Mouse (Mus musculus): ENCODE measurements around the gene Rpl27. TPM values are rescaled to one million over a fixed set of nuclear protein-coding genes. Genes with fewer than 3 reads are reported as not detected.
"Not testable (repeated sequence)": the region's sequence is repeated elsewhere in the genome, so short reads cannot be mapped to it uniquely, and the experiment has no call there.

Gene Rpl27
- polyA plus RNA-seq, 1 experiment: 702 TPM

DNA sequence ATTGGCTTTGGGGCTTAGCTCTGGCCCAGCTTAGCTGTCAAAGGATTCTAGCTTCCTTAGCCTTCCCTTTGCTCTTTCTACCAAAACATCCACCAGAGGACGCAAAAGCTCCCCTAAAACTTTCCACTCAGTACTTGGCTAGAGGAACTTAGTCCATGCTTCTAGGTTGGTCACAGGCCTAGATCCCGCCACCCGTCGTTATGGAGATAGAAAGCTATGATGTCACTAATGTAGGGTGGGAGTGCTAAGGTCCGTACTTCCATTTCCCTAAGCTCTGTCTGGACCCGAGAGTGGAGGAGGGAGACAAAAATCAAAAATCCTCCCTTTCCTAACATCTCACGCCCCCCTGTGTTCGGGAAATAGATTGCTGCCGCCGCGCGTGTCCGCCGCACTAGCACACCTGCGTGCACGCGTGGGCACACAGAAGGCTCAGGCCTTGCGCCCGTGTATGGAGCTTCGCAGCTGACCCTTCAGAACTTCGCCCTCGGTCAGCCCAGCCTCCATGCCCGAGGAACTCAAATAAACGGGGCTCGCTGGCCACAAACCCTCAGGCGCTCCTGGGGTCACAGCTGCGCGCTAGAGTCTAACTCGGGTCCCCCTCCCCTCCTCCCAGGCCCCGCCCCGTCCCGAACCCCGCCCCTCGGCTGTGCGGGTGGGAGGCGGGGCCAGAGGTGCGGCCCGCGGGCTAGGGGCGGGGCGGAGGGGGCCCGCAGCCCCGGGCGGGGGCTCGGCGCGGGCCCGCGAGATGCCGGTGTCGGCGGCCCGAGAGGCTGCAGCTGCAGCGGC lies 25.6 kb downstream of the Rpl27 start:
- no peak overlapping the region for H3K27ac ChIP-seq (ENCODE audit: insufficient read depth, low read length)
- TF ChIP-seq CTCF (IDR thresholded peaks at IDR 0.05; ENCODE audit: borderline replicate concordance, insufficient read depth, low read length): 0 out of 2 replicates have a peak, but pooled peaks have one; percentile 14
- 0 out of 2 replicates have a peak, but pooled peaks have one; percentile 18 for TF ChIP-seq POLR2A (IDR thresholded peaks at IDR 0.05; ENCODE audit: low read depth, low read length)
- peak overlapping the region; percentile 71 for H3K4me3 ChIP-seq (ENCODE audit: insufficient read depth, low read length)
- 0 out of 2 replicates have a peak, but pooled peaks cover 5% of the 10 kb centered on the region for H3K4me1 ChIP-seq (ENCODE audit: control insufficient read depth, insufficient read depth, low read length)

DNA sequence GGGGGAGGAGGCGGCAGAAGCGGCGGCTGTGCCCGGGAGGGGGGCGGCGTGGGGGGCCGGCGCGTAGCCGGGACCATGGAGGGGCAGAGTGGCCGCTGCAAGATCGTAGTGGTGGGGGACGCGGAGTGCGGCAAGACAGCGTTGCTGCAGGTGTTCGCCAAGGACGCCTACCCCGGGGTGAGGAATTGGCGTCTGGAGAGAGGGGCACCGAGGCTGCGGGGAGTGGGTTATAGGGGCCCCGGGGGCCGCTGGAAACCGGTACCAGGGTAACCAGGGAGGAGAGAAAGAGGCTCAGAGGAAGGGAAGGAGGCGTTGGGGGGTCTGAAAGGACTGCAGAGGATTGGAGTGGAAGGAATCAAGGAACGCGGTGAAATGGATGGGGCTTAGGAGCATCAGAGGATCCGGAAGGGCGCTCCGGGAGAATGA lies 26.2 kb downstream of the Rpl27 start:
- Histone ChIP-seq H3K27ac (ENCODE audit: insufficient read depth, low read length) (no peak overlapping the region), H3K4me3 (ENCODE audit: insufficient read depth, low read length) (peak overlapping the region; percentile 71), H3K4me1 (ENCODE audit: control insufficient read depth, insufficient read depth, low read length) (0 out of 2 replicates have a peak, but pooled peaks cover 5% of the 10 kb centered on the region)
- peak; percentile 5; the same call in 1 of the 2 replicates for TF ChIP-seq POLR2A (IDR thresholded peaks at IDR 0.05; ENCODE audit: low read depth, low read length)
- no peak for TF ChIP-seq CTCF (IDR thresholded peaks at IDR 0.05; ENCODE audit: borderline replicate concordance, insufficient read depth, low read length)

DNA sequence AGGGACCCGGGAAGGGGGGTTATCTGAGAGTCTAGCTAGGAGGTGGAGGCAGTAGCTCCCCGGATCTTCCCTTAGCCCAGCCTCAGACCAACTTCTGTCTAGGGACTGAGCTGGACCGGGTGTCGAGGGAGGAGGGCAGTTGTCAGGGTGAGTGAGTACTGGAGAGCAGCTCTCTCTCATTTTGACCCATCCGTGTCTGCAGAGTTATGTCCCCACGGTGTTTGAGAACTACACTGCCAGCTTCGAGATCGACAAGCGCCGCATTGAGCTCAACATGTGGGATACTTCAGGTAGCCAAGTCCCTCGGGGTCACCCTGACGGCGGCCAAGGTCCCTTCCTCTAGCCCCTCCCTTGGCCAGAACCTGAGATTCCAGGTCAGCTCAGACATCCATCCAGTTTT lies 26.6 kb downstream of the Rpl27 start:
- no peak for TF ChIP-seq CTCF (IDR thresholded peaks at IDR 0.05; ENCODE audit: borderline replicate concordance, insufficient read depth, low read length)
- TF ChIP-seq POLR2A (IDR thresholded peaks at IDR 0.05; ENCODE audit: low read depth, low read length): no peak
- Histone ChIP-seq H3K4me3 (ENCODE audit: insufficient read depth, low read length) (peak overlapping the region; percentile 71), H3K27ac (ENCODE audit: insufficient read depth, low read length) (no peak overlapping the region), H3K4me1 (ENCODE audit: control insufficient read depth, insufficient read depth, low read length) (0 out of 2 replicates have a peak, but pooled peaks cover 5% of the 10 kb centered on the region)

DNA sequence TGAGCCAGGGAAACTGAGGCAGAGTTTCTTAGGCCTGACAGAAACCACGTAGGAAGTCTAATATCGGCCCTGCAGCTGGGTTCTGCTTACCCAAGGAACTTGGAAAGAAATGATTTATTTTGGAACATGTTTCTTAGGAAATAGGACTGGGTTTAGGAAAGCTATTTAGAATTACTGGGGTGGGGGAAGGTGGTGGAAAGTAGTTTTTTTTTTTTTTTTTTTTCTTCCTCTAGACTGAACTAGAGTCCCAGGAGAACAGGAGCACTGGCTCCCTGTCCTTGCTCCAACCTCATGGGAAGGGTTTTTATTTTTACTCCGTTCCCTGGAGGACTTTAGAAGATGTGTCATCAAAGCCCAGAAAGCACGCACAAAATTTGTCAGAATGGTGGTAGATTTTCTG lies 27.1 kb downstream of the Rpl27 start:
- no peak overlapping the region for H3K27ac ChIP-seq (ENCODE audit: insufficient read depth, low read length)
- TF ChIP-seq CTCF (IDR thresholded peaks at IDR 0.05; ENCODE audit: borderline replicate concordance, insufficient read depth, low read length): no peak
- TF ChIP-seq POLR2A (IDR thresholded peaks at IDR 0.05; ENCODE audit: low read depth, low read length): no peak
- H3K4me1 ChIP-seq (ENCODE audit: control insufficient read depth, insufficient read depth, low read length): 0 out of 2 replicates have a peak, but pooled peaks cover 5% of the 10 kb centered on the region
- H3K4me3 ChIP-seq (ENCODE audit: insufficient read depth, low read length): no peak overlapping the region

DNA sequence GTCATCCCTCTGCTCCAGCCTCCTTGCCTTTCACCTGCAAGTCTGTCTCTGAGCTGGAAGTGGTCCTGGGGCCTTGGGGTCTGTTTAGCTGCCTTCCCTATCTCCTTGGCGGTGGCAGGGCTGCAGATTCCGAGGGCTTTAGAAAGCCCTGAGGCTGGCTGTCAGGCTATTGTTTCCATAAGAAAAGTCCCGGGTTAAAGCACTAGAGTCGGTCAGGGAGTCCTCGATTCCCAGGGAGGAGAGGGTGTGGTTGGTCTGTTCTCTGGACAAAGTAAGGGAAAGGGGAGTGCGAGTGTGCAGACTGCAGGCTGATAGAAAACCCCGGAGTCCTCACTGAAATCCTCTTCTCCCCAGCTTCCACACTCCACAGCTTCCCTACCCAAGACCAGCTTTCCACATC lies 28.1 kb downstream of the Rpl27 start:
- H3K4me1 ChIP-seq (ENCODE audit: control insufficient read depth, insufficient read depth, low read length): 0 out of 2 replicates have a peak, but pooled peaks cover 5% of the 10 kb centered on the region
- H3K4me3 ChIP-seq (ENCODE audit: insufficient read depth, low read length): no peak overlapping the region
- TF ChIP-seq CTCF (IDR thresholded peaks at IDR 0.05; ENCODE audit: borderline replicate concordance, insufficient read depth, low read length): no peak
- no peak for TF ChIP-seq POLR2A (IDR thresholded peaks at IDR 0.05; ENCODE audit: low read depth, low read length)
- H3K27ac ChIP-seq (ENCODE audit: insufficient read depth, low read length): no peak overlapping the region

DNA sequence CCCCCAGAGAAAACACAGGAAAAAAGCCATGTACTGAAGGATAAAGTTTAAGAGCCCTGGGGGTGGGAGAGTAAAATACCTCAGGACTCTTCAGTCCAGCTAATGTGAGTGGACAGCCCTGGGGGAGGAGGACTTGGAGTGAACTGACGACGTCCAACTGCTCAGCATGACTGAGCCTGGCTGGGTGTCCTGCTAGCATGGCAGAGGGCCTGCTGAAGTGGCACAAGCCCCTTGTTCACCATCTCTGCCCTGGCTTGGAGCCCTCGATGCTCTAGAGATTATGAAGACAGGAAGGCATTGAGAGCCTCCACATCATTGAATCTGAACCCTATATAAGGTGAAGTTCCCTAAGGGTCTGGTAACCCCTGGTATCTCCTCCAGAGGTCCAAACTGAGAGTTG lies 29.8 kb downstream of the Rpl27 start:
- Histone ChIP-seq H3K4me1 (ENCODE audit: control insufficient read depth, insufficient read depth, low read length) (0 out of 2 replicates have a peak, but pooled peaks cover 5% of the 10 kb centered on the region), H3K4me3 (ENCODE audit: insufficient read depth, low read length) (no peak overlapping the region), H3K27ac (ENCODE audit: insufficient read depth, low read length) (no peak overlapping the region)
- TF ChIP-seq POLR2A (IDR thresholded peaks at IDR 0.05; ENCODE audit: low read depth, low read length) (no peak), CTCF (IDR thresholded peaks at IDR 0.05; ENCODE audit: borderline replicate concordance, insufficient read depth, low read length) (no peak)

DNA sequence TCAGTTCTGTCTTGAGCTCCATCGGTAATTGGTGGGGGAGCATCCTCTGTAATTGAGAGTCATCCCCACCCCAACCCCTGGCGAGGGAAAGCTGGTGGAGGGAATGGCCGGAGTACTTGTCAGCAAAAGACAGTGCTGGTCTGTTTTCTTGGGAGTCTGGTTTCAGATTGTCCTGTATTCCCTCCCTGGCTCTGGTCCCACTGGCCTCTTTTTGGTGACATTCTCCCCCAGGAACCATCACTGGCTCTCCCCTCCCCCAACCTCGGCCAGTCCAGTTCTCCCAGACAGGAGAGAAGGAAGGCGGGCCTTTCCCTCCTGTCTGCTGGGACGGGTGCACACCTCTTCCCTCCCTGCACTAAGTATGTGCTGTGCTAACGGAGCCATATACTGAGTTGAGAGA lies 30.2 kb downstream of the Rpl27 start:
- TF ChIP-seq CTCF (IDR thresholded peaks at IDR 0.05; ENCODE audit: borderline replicate concordance, insufficient read depth, low read length) (no peak), POLR2A (IDR thresholded peaks at IDR 0.05; ENCODE audit: low read depth, low read length) (no peak)
- Histone ChIP-seq H3K27ac (ENCODE audit: insufficient read depth, low read length) (no peak overlapping the region), H3K4me1 (ENCODE audit: control insufficient read depth, insufficient read depth, low read length) (0 out of 2 replicates have a peak, but pooled peaks cover 5% of the 10 kb centered on the region), H3K4me3 (ENCODE audit: insufficient read depth, low read length) (no peak overlapping the region)

DNA sequence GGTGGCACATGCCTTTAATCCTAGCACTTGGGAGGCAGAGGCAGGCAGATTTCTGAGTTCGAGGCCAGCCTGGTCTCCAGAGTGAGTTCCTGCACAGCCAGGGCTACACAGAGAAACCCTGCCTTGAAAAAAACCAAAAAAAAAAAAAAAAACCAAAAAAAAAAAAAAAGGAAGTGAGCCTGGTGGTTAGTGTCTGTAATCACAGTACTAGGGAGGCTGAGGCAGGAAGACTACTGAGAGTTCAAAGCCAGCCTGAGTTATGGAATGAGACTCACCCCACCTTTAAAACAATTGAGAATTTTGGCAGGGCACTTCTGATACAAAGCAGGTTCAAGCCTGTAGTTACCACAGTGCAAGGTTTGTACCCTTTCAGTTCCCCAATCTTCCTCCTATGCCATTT lies 31.6 kb downstream of the Rpl27 start:
- H3K4me1 ChIP-seq (ENCODE audit: control insufficient read depth, insufficient read depth, low read length): not testable (repeated sequence)

DNA sequence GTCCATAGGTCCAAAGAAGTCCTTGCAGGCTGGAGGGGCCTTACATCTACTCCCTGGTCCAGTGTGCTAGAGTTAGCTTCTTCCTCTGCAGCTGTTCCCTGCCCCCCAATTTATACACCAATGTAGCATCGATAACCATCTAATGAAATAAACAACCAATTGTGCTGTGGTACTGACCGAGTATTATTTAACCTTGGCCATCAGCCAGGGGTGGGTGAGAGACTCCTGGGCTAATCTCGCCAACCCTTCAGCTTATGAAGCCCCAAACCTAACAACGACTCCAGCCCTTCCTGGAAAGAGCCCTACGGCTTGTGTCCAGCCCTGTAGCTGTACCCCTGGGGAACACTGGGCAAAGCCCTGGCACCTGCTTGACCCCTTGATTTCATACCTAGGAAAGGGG lies 32.2 kb downstream of the Rpl27 start:
- Histone ChIP-seq H3K4me3 (ENCODE audit: insufficient read depth, low read length) (no peak overlapping the region), H3K27ac (ENCODE audit: insufficient read depth, low read length) (no peak overlapping the region), H3K4me1 (ENCODE audit: control insufficient read depth, insufficient read depth, low read length) (no peaks in the 10 kb centered on the region)
- TF ChIP-seq CTCF (IDR thresholded peaks at IDR 0.05; ENCODE audit: borderline replicate concordance, insufficient read depth, low read length) (no peak), POLR2A (IDR thresholded peaks at IDR 0.05; ENCODE audit: low read depth, low read length) (no peak)

More for the DNA sequence above, 31.6 kb downstream of the Rpl27 start:
- not testable (repeated sequence) for H3K27ac ChIP-seq (ENCODE audit: insufficient read depth, low read length); H3K4me3 ChIP-seq (ENCODE audit: insufficient read depth, low read length)

DNA sequence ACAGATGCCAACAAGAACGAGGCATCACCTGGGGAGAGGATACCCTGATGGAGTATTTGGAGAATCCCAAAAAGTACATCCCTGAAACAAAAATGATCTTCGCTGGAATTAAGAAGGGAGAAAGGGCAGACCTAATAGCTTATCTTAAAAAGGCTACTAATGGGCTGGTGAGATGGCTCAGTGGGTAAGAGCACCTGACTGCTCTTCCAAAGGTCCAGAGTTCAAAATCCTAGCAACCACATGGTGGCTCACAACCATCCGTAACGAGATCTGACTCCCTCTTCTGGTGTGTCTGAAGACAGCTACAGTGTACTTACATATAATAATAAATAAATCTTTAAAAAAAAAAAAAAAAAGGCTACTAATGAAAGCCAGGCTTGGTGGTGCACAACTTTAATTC lies 34.3 kb downstream of the Rpl27 start:
- not testable (repeated sequence) for H3K27ac ChIP-seq (ENCODE audit: insufficient read depth, low read length); H3K4me1 ChIP-seq (ENCODE audit: control insufficient read depth, insufficient read depth, low read length); H3K4me3 ChIP-seq (ENCODE audit: insufficient read depth, low read length)

All from embryonic fibroblast, embryonic 13.5 days (primary cell).